Mouse (Mus musculus): ENCODE results near the gene Sel1l3.

Sel1l3 gene

DNA sequence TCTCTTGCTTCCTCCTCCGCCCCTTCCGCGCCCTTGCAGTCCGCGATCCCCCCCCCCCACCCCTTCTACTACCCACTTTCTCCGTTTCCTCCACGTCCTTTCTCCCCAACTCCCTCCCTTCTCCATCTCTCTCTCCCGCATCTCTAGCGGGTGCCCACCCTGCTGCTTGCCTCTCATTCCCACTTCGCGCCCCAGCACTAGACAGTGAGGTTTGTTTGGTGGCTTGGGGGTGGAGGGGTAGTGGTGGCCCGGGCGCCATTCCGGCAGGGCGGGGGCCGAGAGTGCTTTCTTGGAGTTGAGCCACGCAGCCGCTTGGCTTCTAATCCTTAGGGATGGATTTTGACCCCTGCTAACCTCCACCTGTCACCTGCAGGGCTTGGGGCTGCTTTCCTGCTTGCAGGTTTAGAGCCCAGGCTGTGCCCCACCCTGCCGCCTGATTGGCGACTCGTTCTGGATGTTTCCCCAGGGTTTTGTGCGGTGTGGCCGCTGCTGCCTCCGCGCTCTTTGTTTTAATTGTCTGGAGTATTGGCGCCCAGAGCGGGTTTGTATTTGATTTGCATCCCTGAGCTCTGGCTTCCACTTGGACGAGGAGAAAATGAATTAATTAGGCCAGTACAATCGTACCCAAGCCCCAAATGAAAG lies at the start of gene Sel1l3:
Sel1l3 (minus strand) TSS at position 217 of the 642 bp plus-strand sequence.
- in situ Hi-C loops (cut with MboI): no loop called here

DNA sequence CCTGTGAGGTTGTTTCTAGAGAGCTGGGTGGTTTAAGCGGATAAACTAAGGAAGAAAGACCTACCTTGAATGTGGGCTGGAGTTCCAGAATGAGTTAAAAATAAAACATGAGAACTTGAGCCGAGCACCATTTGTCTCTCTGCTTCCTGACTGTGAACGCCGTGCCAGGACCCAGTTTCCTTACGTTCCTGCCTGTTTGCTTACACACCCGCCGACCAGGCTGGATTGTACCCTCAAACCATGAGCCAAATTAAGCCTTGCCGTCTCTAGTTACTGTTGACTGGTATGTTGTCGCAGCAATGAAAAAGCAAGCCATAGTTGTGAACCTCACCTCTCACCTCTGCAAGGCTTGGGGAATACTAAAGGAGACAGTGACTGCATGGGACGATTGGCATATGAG lies 48.3 kb upstream of the Sel1l3 start:
- in situ Hi-C loops (cut with MboI): no loop called here

DNA sequence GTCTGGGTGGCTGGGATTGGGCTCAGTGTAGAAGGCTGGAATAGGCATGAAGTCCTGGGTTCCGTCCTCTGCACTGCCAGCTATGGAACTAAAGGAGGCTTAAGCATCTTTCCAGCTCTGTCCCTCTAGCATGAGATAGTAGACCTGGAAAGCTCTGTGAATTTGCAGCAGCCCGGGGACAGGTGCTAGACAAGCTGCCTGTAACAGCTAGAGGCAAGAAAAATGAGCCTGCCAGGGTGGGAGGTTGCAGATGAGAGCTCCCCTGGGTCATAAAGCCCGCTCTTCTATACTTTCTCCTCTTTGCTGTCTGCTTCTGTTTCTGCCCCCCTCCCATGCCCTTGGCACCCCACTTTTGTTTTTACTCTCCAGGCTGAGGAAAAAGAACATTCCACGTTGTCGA lies 46.2 kb upstream of the Sel1l3 start:
- in situ Hi-C loops (cut with MboI): no loop called here

DNA sequence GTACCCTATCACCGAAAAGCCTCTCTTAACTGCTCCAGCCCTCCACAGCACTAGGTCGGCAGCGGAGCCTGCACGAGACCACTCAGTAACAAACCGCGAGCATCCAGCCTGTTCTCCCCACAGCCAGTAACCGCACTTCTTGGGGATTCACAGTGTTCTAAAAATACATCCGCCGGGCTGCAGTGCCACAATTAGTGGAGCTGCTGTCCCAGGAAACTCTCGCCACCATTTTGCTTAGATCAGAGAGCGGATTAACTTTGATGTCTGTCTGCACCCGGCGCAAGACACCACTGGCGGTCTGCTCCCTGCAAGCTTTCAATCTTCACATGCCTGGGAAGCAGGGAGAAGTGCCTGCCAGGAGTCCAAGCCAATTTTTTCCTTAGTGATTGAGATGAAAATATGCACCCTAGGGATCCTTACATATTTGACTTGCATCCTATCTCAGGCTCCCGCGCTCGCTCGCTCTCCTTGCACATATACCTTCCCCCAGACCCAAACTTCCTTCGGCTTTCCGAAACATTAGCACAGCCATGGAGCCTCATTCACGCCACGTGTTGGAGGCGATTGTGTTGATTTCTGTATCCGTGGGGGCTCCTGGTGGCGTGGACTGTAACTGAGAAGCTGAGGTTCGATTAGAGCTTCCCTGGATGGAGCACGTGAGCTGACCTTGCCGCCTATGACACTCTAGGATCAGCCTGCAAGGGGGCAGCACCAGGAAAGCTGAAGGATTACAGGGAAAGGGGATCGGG lies 44.5 kb upstream of the Sel1l3 start:
- in situ Hi-C loops (cut with MboI): no loop called here

DNA sequence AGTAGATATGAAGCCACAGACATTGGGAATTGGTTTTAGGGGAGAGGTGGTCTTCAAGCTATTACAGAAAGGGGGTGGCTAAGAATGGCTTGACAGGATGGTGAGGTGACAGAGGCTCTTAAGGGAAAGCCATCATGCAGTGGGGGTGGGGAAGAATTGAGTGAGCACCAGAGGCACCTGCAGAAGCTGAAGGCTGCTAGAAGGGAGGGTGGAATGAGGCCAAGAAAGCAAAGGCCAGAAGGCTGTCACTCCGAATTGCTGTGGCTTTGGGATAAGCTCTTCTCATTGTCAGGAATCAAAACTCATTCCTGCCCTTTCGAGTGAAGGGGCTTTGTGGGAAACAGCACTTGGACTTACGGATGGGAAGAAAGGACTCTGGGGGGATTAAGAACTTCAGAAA lies 41.1 kb upstream of the Sel1l3 start:
- in situ Hi-C loops (cut with MboI): no loop called here

DNA sequence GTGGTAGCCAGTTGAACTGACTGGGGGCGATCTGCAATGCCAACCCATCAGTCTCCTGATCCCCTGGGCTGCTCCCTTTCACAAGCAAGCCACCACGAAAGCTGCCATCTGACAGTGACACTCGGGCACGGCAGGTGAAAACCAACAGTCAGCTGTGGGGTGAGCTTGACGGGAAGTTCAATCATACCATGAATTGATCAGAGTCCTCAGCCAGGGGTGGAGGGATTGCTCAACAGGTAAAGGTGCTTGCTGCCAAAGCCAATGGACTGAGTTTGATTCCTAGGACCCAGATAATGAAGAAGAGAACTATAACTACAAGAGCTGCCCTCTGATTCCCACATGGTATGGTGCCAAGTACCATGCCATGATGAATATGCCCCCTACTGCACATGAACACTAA lies 40.4 kb upstream of the Sel1l3 start:
- in situ Hi-C loops (cut with MboI): no loop called here

DNA sequence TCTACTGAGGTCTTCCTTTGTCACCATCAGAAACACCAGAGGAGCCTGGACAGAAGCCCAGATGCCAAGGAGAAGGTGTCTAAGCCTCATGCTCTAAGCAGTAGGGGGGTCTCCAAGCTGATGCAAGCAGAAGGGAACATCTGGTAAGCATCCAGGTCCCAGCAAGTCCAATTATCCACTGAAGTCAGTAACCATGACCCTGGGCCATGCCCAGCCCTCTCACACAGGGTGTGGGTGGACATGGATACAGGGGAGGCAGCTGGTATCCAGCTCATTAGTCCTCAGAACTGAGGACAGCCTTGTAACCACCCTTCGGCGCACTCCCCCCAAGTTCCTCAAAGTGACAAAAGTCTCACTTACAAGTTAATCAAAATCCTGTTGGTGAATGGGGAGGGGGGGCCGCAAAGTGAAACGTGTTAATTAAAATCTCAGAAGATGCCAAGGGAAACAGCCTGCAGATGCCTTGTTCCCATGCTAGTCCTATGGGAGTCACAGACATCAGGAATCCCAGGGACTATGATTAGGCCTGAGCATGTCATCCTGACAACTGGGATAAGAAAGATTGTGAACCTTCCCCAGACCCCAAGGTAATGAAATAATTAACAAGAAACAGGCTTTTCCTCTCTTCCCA lies 35.8 kb upstream of the Sel1l3 start:
- in situ Hi-C loops (cut with MboI): no loop called here

DNA sequence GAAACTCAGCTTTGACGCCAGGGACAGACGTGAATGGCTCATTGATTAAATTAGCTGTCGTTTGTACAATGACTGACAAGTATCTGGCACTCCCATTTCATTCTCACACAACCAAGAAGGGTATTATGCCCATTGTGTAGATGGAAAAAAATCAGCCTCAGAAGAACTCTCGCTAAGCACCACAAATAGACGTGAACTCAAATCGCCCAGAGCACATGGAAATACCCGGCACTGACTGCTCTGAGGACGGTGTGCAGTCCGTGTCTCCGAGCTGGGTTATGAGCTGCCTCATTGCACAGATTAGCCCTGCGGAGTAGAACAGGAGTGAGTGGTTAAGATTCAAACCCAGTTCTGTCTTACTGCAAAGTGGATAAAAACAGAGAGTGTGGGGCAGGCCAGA lies 34.8 kb upstream of the Sel1l3 start:
- in situ Hi-C loops (cut with MboI): no loop called here

DNA sequence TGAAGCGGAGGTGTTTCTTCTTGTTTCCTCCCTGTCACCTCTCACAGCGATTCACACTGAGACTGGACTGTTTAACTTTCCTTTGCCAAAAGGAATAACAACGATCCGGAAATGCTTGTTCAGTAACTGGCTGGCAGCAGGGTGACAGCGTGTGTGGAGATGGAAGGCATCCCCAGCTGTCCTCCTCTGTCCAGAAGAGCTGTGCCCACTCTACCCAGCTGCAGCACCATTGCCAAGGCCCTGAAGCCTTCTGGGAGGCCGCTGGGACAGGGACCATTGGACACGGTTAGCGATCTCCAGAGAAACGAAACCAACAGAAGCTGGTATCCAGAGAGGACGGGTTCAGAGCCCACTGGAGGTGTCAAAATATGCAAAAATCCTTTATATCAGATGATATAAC lies 30.2 kb upstream of the Sel1l3 start:
- in situ Hi-C loops (cut with MboI): no loop called here

DNA sequence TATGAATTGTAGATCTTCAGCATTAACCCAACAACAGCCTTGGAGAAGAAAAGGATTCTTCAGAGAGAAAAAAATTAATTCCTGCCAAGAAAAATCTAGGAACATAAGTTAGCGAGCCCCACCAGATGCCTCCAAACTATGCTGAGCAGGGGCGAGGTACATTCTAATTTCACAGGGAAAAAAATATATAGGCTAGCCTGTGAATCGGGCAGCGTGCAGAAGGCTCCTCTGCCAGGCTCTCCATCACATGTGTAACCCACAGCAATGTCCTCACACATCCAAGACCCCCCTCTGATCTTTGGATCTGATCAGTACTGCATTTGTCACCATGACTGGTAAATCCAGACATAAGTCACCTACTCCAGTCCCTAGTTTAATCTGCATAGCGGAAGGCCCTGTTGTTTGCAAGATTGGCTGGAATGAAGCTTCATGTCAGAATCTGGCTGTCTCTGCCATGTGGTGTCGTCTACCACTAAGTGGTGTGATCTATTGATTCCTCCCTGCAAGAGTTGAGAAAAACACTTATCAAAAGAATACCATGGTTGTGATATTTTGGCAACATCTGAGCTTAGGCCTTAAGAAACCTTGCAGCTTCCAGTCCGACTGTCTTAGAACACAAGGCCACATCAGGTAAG lies 29.3 kb upstream of the Sel1l3 start:
- in situ Hi-C loops (cut with MboI): no loop called here

DNA sequence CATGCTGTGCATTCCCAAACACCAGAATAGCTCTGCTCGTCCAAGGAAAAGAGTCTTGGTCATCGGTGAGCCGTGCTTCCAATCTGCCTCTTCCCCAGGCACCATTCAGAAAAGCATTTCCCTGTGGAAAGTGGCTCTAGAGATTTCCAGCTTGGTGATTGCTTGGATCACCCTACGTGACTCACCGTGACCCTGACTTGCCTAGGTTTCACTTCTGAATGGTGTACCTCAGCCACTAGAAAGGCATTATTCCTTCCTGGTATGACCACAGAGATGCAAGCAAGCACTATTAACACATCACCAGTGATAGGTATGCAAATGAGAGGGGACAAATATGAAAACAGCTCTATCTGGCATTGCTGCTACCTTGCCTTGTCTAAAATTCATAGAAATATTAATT lies 28.2 kb upstream of the Sel1l3 start:
- in situ Hi-C loops (cut with MboI): no loop called here

DNA sequence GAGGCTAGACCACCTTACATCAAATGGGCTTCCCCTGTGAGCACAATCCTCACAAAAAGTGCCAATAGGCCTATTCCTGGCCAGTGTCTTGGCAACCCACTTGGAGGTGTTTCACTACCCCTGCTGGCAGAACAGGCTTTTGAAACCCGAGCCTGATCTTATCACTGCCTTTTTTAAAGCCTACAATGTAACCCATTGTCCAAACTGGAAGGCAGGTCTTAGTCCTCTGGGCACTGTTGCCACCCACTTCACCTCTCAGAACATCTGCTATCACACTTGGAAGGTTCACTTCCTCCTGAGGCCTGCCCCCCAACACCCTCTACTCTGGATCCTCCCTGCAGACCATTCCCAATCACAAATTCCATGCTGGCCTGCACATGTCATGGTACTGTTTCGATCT lies 27.4 kb upstream of the Sel1l3 start:
- in situ Hi-C loops (cut with MboI): no loop called here

DNA sequence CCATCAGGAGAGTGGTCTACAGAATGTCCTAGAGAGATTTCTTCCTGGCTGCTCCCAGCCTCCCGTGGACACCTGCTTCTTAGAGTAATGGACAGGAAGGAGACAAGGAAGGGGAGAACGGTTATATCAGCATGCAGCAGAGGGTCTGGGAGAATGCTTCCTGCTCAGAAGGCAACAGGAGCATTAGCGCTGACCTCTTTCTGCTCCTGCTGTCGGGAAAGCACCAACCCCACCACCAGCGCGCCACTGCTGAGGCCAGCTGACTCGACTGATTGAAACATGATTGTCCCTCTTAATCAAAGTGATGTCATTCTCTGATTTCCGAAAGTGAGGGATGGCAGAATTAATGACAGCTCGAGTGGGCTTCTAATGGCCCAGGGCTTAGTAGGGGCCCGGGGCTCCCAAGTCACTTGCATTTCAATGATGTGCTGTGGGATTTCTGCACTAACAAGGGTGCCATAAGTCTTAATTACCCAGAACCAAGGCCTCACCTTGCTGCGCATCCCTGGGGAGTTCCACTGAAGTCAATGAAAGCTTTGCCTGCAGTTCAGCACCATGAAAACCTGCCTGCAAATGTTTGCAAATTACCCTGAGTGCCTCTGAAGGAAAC lies 26.2 kb upstream of the Sel1l3 start:
- in situ Hi-C loops (cut with MboI): no loop called here

DNA sequence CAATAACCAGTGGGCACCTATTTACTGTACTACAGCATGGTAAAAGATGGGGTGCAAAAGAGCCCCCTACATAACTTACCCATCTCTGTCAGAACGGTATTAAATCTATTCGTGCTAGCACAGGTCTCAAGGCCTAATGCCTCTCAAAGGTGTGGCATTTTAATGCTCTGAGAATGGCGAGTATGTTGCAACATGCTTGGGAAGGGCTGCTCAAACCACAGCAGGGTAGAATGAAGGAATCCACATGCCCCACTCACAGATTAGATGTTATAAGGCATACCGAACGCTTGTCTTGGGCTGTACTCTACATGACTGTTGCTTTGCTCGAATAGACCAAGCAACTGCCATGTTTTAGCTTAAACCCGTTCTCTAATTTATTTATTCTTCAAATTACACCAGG lies 25.5 kb upstream of the Sel1l3 start:
- in situ Hi-C loops (cut with MboI): no loop called here

DNA sequence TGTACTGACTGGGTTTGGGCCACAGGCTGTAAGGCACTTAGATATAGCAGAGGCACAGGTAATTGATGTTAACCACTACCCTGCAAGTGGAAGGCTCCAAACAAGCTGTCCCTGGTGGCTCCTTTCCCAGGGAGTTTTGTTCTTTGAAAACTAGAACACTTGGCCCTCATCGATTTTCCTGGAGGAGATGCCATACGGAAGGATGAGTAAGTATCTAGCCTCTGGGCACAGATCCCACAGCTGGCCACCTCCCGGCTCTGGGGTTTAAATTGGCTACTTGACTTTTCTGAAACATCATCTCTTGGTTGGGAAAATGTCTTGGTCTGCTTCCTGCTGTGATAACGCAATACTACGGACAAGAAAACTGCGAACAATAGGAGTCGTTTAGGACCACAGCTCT lies 25.0 kb upstream of the Sel1l3 start:
- in situ Hi-C loops (cut with MboI): no loop called here

DNA sequence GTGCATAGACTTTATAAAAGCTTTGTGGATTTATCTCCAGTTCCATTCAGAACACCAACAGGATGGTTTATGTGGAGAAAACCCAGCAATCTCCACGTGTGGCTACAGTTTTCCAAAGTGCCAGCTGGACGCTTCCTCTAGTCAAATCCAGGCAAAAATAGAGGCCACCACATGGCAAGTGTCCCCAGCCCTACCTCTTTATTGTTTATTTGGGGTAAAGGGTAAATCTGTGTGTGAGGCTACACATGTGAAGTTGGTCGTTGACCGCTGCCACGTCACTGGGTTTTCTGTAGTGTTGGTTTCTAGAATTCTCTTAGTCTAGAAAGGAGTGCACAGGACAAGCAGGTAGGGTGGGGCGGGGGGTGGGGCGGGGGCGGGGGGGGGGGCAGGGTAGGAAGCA lies 23.0 kb upstream of the Sel1l3 start:
- in situ Hi-C loops (cut with MboI): no loop called here

DNA sequence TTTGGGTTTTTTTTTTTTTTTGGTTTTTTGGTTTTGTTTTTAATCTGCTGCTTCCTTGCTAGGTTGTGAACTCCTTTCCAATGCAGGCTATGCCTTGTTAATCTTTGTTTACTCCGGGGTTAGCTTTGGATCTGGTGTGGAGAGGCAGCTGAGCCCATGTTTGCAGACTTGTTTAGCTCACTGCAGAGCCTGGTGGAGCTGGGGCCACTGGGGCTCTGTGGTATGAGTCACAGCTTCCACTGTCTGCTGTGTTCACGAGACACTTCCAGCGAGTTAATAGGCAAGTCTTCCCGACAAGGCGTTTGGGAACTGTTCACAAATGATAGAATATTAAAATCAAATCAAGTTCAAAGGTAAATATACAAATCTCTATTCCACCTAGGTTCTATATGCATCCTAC lies 22.4 kb upstream of the Sel1l3 start:
- in situ Hi-C loops (cut with MboI): no loop called here

DNA sequence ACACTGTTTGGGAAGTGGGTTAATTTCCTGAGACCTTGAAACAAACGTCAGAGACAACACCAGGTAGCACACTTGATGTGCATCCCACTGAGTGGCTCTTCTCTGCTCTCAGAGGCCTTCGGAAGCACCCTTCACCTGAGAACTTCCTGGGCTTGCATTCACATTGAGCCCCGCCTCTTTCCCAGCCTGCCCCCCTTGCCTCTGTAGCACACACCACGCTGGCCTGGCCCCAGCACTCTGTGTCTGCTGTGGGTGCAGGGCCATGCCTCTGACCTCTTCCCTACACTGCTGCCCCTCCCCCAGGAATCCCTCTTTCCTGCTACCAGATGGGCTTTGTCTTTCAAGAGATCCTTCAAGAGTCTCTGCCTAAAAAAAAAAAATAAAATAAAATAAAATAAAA lies 21.8 kb upstream of the Sel1l3 start:
- in situ Hi-C loops (cut with MboI): no loop called here

DNA sequence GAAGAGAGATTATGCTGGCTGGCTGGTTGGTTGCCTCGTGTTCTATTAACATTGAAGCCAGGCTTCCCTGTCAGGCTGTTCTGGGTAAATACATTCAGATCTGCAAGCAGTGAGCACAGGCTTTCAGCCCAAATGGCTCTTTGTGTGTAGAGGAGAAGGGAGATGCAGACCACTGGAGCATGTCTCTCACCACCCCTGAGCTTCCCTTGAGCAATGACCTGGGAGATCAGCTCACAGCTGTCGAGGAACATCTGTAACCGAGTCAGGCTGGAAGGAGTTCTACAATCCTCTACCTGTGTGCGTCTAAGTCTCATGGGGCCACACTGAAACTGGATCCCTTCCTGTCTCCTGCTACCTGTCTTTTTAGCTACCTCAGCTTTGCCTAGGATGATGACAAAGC lies 16.8 kb upstream of the Sel1l3 start:
- in situ Hi-C loops (cut with MboI): no loop called here

DNA sequence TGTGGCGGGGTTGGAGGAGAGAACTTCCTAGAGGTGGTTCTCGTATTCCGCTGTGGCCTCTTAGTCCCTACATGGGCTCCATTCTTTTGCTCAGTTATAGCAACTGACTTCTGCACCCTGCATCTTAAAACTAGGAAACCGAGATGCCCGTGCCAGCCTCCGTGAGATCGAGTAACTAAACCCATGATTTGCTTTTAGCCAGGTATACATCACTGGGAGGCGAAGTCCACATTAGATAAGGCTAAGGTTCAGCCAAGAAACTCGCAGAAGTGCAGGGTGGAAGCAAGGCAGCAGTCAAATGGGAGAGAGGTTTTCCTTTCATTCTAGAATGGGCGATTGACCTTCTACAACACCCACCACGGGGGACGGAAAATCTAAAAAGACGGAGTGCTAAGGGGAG lies 11.7 kb upstream of the Sel1l3 start:
- in situ Hi-C loops (cut with MboI): no loop called here

DNA sequence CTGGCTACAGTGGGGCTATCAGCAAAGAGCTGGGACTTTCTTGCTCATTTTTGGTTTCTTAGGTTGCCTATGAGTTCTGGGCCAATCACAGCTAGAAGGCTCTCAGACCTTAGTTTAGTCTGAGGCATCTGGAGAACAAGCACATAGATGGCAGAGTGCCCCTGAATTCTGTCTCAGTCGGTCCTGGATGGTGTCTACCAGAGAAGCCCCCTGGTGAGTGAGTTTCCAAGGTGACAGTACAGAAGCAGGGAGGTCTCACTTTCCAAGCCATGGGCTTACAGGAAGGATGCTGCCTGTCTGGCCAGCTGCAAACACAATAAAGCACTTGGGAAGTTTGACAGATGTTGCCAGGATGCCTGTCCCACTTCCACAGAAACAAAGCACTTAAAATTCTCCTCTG lies 1.1 kb upstream of the Sel1l3 start:
- in situ Hi-C loops (cut with MboI): no loop called here

DNA sequence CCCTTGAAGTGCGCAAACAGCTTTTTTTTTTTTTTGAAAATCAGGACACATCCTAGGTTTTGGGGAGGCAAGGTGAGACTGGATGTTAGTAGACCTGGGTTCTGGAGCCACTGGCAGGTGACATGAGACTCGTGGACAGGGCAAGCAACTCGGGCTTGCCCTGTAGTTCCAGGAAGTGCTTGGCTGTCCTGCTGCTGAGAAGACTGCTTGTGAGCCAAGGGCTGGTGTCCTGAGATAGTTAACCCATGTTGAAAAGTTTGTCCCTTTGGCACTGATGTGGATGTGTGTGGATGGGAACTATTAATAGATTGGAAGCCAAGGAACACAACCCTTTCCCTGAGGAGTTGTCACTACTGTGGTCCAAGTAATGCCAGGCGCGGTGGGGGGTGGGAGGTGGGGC lies 635 bp upstream of the Sel1l3 start:
- in situ Hi-C loops (cut with MboI): no loop called here
